Mouse (Mus musculus): ENCODE results near the gene Rab22a. TPM values are rescaled to one million over a fixed set of nuclear protein-coding genes. Genes with fewer than 3 reads are reported as not detected.

Gene Rab22a
- polyA plus RNA-seq, 1 experiment from 2014 or later = 36.9 TPM

DNA sequence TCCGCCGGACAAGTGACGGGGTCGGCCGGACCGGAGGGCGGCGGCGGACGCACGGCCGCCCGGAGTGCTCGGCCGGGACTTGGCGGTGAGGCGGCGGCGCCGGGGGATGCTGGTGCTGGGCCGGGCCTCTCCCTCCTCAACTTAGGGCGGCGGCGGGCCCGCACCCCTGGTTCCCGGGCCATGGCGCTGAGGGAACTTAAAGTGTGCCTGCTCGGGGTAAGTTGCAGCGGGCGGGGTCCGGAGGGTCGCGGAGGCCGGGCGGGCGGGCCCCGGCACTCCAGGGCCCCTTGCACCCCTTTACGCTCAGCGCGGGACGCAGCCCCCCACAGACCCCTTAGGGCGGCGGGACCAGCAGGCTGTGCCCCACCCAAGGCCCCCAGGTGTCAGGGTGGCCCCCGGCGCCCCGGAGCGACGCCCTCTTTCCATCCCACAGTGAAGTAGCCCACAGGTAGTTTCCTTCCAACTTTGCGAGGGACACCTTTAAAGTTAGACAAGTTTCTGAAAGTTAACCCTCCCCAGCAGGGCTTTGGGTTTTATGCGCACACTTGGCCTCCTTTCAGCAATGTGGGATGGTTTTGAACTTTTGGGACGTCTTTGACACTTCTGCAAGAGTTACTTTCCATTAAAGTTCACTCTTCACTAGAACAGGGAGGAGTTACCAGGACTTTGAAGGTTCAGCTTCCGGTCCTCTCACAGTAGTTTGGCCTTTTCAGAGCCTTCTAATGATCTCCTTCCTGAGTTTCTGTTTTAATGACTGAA lies 545 bp downstream of the Rab22a start:
- WGBS = 2% methylated on average over 50 of the region's 52 CpGs
- Histone ChIP-seq H3K27ac (replicated peaks; ENCODE audit: low read depth, low read length) (no peak overlapping the region), H3K4me2 (ENCODE audit: low read length) (peak overlapping the region; percentile 74), H3K4me1 (ENCODE audit: control insufficient read depth, insufficient read depth, low read length) (peaks cover 34% of the 10 kb centered on the region), H3K27me3 (ENCODE audit: control insufficient read depth, insufficient read depth, low read length) (no peaks in the 10 kb centered on the region), H3K36me3 (ENCODE audit: control insufficient read depth, insufficient read depth, low read length) (peaks cover 21% of the 10 kb centered on the region), H3K4me3 (replicated peaks; ENCODE audit: low read depth, low read length) (peak overlapping the region; percentile 90), H3K9ac (replicated peaks; ENCODE audit: low read length) (peak overlapping the region; percentile 74), H3K9me3 (ENCODE audit: control insufficient read depth, low read length) (no peaks in the 10 kb centered on the region)
- DNase-seq = no peak
- no peak; the same call in 1 of the 2 replicates for ATAC-seq (ENCODE audit: low FRiP score, low TSS enrichment)

DNA sequence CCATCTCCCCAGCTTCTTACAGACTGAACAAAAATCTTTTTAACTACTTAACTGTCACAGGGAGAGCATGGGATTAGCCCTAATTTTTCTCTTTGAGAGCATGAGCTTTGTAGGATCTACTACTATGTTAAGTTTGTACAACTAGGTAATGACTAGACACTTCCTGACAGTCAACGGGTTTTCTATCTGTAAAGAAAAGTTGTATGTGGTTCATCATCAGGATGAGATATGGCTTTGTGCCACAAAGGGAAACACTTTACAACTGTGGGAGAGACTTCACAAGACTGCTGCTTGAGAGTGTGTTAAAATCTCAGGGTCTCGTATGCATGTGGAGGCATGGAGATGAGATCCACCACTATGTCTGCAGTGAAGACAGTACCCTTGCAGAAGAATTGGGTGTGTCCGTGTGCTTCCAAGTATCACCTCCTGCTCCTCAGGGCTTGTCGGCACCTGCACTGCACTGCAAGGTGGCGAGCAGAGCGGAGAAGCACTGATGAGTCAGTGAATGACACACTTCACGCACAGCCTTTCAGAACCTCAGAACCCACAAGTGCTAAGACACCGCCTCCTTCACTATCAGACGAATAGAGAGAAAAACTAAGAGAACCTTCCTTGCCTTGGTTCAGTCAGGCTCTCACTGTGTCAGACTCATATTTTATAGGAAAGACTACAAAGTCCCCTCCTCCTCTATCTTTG lies 2.8 kb downstream of the Rab22a start:
- Histone ChIP-seq H3K27me3 (ENCODE audit: control insufficient read depth, insufficient read depth, low read length) (no peaks in the 10 kb centered on the region), H3K27ac (replicated peaks; ENCODE audit: low read depth, low read length) (no peak overlapping the region), H3K4me3 (replicated peaks; ENCODE audit: low read depth, low read length) (no peak overlapping the region), H3K4me2 (ENCODE audit: low read length) (no peak overlapping the region), H3K4me1 (ENCODE audit: control insufficient read depth, insufficient read depth, low read length) (peaks cover 25% of the 10 kb centered on the region), H3K36me3 (ENCODE audit: control insufficient read depth, insufficient read depth, low read length) (peaks cover 32% of the 10 kb centered on the region), H3K9me3 (ENCODE audit: control insufficient read depth, low read length) (no peaks in the 10 kb centered on the region), H3K9ac (replicated peaks; ENCODE audit: low read length) (no peak overlapping the region)
- ATAC-seq (ENCODE audit: low FRiP score, low TSS enrichment) = no peak
- WGBS = 95% methylated on average over 9 of the region's 9 CpGs
- DNase-seq = no peak

DNA sequence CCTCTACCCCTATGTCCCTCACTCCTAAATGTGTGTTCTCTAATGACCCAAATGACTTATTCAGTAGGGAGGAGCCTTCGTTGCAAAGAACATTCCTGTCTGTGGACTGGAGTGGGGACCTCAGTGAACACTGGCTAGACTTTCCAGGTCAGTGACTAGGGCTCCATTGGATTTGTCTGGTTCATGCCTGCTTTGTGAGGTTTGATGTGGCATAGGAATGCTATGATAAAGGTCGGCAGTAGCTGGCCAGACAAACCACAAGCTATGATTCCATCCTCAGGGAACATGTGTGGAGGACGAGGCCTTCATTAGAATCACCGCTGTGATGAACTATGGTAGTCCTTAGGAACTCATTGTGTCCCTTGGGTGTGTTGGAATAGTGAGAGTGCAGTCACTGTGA lies 5.2 kb downstream of the Rab22a start:
- no peak overlapping the region for H3K4me2 ChIP-seq (ENCODE audit: low read length)
- H3K9ac ChIP-seq (replicated peaks; ENCODE audit: low read length) = no peak overlapping the region
- DNase-seq (no peak), ATAC-seq (ENCODE audit: low FRiP score, low TSS enrichment) (no peak)
- H3K4me3 ChIP-seq (replicated peaks; ENCODE audit: low read depth, low read length) = no peak overlapping the region
- H3K4me1 ChIP-seq (ENCODE audit: control insufficient read depth, insufficient read depth, low read length) = peaks cover 10% of the 10 kb centered on the region
- no peak overlapping the region for H3K27ac ChIP-seq (replicated peaks; ENCODE audit: low read depth, low read length)
- no peaks in the 10 kb centered on the region for H3K9me3 ChIP-seq (ENCODE audit: control insufficient read depth, low read length)
- WGBS = 97% methylated on average over 4 of the region's 4 CpGs
- no peaks in the 10 kb centered on the region for H3K27me3 ChIP-seq (ENCODE audit: control insufficient read depth, insufficient read depth, low read length)
- H3K36me3 ChIP-seq (ENCODE audit: control insufficient read depth, insufficient read depth, low read length) = peaks cover 32% of the 10 kb centered on the region

DNA sequence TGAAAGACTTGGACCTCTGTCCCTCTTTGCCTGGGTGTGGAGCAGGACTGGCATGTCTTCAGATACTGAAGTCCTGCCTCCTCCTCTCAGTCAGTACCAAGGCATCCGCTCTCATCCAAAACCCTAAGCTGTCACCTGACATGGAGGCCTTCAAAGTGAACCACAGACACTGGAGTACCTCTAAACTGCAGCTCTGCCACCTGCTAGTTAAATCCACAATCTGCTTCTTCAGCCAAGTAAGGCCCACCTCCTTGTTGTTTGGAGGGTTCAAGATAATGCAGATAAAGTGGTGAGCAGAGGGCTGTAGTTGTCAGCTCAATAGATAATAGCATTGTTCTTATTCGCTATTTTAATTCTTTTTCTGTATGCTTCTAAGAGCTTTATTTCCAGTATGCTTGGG lies 5.7 kb downstream of the Rab22a start:
- DNase-seq = no peak
- 96% methylated on average over 2 of the region's 2 CpGs for WGBS
- Histone ChIP-seq H3K36me3 (ENCODE audit: control insufficient read depth, insufficient read depth, low read length) (peaks cover 32% of the 10 kb centered on the region), H3K9ac (replicated peaks; ENCODE audit: low read length) (no peak overlapping the region), H3K27me3 (ENCODE audit: control insufficient read depth, insufficient read depth, low read length) (no peaks in the 10 kb centered on the region), H3K4me3 (replicated peaks; ENCODE audit: low read depth, low read length) (no peak overlapping the region), H3K9me3 (ENCODE audit: control insufficient read depth, low read length) (no peaks in the 10 kb centered on the region), H3K4me1 (ENCODE audit: control insufficient read depth, insufficient read depth, low read length) (peaks cover 8% of the 10 kb centered on the region), H3K27ac (replicated peaks; ENCODE audit: low read depth, low read length) (no peak overlapping the region), H3K4me2 (ENCODE audit: low read length) (no peak overlapping the region)
- no peak for ATAC-seq (ENCODE audit: low FRiP score, low TSS enrichment)

DNA sequence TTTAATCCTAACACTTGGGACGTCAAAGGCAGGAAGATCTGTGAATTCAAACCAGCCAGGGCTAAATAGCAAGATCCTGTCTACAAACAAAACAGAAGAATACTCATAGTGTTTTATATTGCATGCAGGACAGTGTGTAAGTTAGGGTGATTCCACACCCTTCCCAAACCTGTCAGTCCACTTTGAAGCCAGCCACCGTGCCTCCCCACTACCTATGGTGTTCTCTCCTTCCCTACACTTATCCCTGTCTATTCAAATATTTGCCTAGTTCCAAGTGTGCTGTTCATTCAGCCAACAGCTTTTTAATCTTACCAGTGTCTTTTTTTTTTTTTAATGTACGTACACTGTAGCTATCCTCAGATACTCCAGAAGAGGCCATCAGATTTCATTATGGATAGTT lies 7.3 kb downstream of the Rab22a start:
- Histone ChIP-seq H3K4me1 (ENCODE audit: control insufficient read depth, insufficient read depth, low read length) (no peaks in the 10 kb centered on the region), H3K9ac (replicated peaks; ENCODE audit: low read length) (no peak overlapping the region), H3K4me2 (ENCODE audit: low read length) (no peak overlapping the region), H3K27ac (replicated peaks; ENCODE audit: low read depth, low read length) (no peak overlapping the region), H3K27me3 (ENCODE audit: control insufficient read depth, insufficient read depth, low read length) (no peaks in the 10 kb centered on the region), H3K4me3 (replicated peaks; ENCODE audit: low read depth, low read length) (no peak overlapping the region), H3K9me3 (ENCODE audit: control insufficient read depth, low read length) (no peaks in the 10 kb centered on the region), H3K36me3 (ENCODE audit: control insufficient read depth, insufficient read depth, low read length) (peaks cover 32% of the 10 kb centered on the region)
- ATAC-seq (ENCODE audit: low FRiP score, low TSS enrichment) (no peak), DNase-seq (no peak)
- 94% methylated on average over 3 of the region's 3 CpGs for WGBS

DNA sequence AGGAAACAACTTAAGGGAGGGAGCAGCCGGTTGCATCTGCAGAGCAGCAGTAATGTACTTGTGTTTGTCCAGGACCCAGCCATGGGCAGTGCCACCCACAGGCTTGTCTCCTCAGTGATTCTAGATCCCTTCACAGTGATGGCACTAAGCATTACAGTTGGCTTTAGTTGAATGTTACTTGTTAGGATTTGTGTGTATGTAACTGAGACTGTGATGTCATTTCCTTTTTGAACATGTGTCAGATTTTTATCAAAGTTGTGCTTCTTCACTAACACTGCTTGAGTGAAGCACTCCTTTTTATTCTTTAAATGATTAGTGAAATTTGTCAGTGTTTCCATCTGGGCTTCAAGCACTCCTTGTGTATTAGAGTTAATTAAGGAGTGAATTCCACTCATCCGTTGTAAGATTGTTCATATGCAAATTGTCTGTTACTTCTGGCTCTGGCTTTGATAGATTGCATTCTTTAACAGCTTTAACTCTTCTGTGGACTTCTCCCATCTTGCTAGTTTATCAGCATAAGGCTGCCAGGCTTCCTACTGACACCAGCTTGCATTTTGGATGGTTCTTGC lies 12.9 kb downstream of the Rab22a start:
- Histone ChIP-seq H3K4me1 (ENCODE audit: control insufficient read depth, insufficient read depth, low read length) (no peaks in the 10 kb centered on the region), H3K4me2 (ENCODE audit: low read length) (no peak overlapping the region), H3K27ac (replicated peaks; ENCODE audit: low read depth, low read length) (no peak overlapping the region), H3K9me3 (ENCODE audit: control insufficient read depth, low read length) (no peaks in the 10 kb centered on the region), H3K4me3 (replicated peaks; ENCODE audit: low read depth, low read length) (no peak overlapping the region), H3K27me3 (ENCODE audit: control insufficient read depth, insufficient read depth, low read length) (no peaks in the 10 kb centered on the region), H3K9ac (replicated peaks; ENCODE audit: low read length) (no peak overlapping the region), H3K36me3 (ENCODE audit: control insufficient read depth, insufficient read depth, low read length) (no peaks in the 10 kb centered on the region; the same call in 1 of the 2 replicates)
- WGBS = 61% methylated on average over 2 of the region's 2 CpGs
- DNase-seq (no peak), ATAC-seq (ENCODE audit: low FRiP score, low TSS enrichment) (no peak)

DNA sequence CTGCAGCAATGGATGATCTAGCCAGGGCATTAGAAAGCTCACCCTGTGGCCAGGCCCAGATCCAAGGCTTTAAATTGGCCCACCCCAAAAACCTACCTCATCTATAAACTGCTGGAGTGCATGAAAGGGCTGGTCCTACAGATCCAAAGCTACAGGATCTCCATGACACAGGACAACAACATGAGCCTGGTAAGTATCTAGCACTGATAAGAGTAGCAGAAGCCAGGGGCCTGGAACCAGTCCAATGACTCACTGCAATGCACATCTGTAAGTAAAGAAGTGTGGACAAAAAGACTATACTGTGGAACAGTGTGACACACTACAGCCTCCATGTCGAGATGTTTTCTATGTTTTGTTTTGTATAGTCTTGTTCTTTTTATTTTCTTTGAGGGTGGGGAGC lies 13.9 kb downstream of the Rab22a start:
- WGBS = 98% methylated on average over 1 of the region's 1 CpGs
- Histone ChIP-seq H3K27ac (replicated peaks; ENCODE audit: low read depth, low read length) (no peak overlapping the region), H3K9me3 (ENCODE audit: control insufficient read depth, low read length) (no peaks in the 10 kb centered on the region), H3K9ac (replicated peaks; ENCODE audit: low read length) (no peak overlapping the region), H3K36me3 (ENCODE audit: control insufficient read depth, insufficient read depth, low read length) (no peaks in the 10 kb centered on the region), H3K4me3 (replicated peaks; ENCODE audit: low read depth, low read length) (no peak overlapping the region), H3K4me2 (ENCODE audit: low read length) (no peak overlapping the region), H3K27me3 (ENCODE audit: control insufficient read depth, insufficient read depth, low read length) (no peaks in the 10 kb centered on the region), H3K4me1 (ENCODE audit: control insufficient read depth, insufficient read depth, low read length) (no peaks in the 10 kb centered on the region)
- no peak for DNase-seq
- no peak for ATAC-seq (ENCODE audit: low FRiP score, low TSS enrichment)

DNA sequence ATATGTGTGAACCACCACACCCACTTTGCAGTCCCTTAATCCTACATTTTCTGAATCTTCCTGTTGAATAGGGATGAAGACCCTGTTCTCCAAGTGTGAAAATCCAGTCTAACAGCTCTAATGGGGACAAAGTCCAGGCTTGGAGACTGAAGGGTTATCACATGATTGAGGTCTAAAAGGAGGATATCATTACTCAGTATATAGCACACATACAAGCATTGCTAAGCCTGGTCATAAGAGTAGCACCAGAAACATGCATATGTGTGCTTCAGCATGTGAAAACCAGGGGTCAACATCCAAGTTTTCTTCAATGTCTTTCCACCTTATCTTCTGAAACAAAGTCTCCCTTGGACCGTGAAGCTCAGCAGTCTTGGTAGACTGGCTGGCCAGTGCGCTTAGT lies 19.0 kb downstream of the Rab22a start:
- Histone ChIP-seq H3K9ac (replicated peaks; ENCODE audit: low read length) (no peak overlapping the region), H3K4me3 (replicated peaks; ENCODE audit: low read depth, low read length) (no peak overlapping the region), H3K27me3 (ENCODE audit: control insufficient read depth, insufficient read depth, low read length) (no peaks in the 10 kb centered on the region), H3K4me1 (ENCODE audit: control insufficient read depth, insufficient read depth, low read length) (no peaks in the 10 kb centered on the region), H3K9me3 (ENCODE audit: control insufficient read depth, low read length) (no peaks in the 10 kb centered on the region), H3K27ac (replicated peaks; ENCODE audit: low read depth, low read length) (no peak overlapping the region), H3K4me2 (ENCODE audit: low read length) (no peak overlapping the region), H3K36me3 (ENCODE audit: control insufficient read depth, insufficient read depth, low read length) (no peaks in the 10 kb centered on the region)
- ATAC-seq (ENCODE audit: low FRiP score, low TSS enrichment) = no peak
- 88% methylated on average over 2 of the region's 2 CpGs for WGBS
- no peak for DNase-seq

Measured in midbrain, embryonic 14.5 days (tissue).